Mouse (Mus musculus) layer of hippocampus, adult 8-10 months (tissue): ENCODE data around the gene Atp6v1g2. TPM values are rescaled to one million over a fixed set of nuclear protein-coding genes. Genes with fewer than 3 reads are reported as not detected.
"Not testable (repeated sequence)": the region's sequence is repeated elsewhere in the genome, so short reads cannot be mapped to it uniquely, and the experiment has no call there.

ENCODE experiments used
- DNase-seq, 2 experiments: peaks; one replicate each; pipeline ENCODE4 v3.0.0; 2022; ENCODE audit warnings: low spot score in 2 of 2
- total RNA-seq, 4 experiments: library from RNA; stranded (reverse); gene quantifications; 2 replicates each; pipeline ENCODE4 v1.2.4; 2022

Gene Atp6v1g2
- total RNA-seq, 4 experiments from 2014 or later: 592 to 630 (median 612) TPM

DNA sequence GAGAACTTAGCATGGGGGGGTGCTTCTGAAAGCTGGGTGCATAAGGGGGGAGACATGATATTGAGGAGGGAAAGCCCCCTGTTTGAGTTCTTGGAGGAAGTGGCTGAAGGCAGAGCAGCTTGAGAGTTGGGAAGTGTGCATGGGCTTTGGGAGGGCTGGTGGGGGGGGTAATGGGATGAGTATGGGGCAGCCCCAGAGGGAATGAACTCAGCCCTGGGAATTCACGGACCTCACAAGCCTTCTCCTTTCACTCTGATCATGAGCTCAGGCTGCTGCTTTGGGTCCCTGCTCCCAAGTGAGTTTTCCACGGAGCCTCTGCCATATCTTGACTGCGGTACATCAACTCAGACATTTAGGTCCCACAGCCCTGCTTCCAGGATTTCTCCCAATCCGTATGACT is 31.0 kb upstream of the Atp6v1g2 start:
- DNase-seq: no peak

DNA sequence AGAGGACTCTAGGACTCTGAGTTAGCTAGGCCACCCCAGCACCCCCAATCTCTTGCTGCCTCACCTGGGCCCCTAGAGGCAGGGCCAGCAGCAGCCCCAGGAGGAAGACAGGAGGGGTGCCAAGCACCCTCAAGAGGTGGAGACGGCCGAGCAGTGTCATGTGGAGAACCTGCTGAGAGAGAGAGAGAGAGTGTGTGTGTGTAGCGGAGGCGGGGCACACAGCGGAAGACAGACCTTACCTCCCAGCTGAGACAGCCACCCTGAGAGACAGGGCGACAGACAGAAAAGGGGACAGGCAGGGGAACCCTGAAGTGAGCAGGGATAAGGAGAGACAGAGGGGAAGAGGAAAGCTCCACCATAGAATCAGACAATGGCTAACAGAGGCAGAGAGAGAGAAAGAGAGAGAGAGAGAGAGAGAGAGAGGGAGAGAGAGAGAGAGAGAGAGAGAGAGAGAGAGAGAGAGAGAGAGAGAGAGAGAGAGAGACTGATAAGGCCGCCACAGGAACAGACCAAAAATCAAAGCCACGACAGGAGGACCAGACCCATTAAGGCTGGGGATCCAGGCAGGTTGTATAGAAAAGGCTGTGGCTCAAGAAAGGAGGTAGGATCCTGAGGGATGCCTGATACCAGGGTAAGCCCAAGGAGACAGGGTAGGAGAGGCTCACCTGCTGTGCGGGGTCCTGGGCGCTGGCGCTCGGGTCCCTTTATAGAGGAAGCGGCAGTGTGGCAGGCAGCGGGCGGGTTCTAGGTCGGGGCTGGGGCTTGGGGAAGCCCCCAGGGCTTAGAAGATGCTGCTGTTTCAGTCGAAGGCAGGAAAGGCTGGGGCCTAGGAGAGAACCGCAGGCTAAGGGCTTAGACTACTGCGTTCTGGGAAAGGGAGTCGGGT is 28.7 kb upstream of the Atp6v1g2 start, which contains the start of gene Lta:
TSS of gene Lta (minus strand) at position 858 of the 886 bp plus-strand sequence.
- no peak for DNase-seq

DNA sequence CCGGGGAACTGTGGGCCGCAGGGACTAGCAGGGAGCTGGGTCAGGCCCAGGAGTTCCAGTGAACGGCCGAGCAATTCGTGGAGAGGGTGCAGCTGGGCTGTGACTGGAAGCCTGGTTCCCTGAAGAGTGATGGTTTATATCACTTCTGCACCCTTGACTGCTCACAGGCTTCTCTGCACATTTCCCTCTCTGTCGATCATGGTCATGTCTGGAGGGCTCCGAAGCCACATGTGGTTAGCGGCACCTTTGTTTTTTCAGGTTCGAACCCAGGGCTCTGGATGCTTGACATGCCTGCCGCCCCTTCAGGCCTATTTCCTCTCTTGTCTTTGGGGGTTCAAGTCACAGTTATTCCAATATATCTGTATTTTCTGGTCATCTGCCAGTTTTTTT is 28.1 kb upstream of the Atp6v1g2 start:
- DNase-seq: no peak

- DNase-seq: no peak
Observed at GRCm38 (mm10) chr17:35209785-35210535, 23.5 kb upstream of the Atp6v1g2 start.

- DNase-seq: no peak
Observed at GRCm38 (mm10) chr17:35210593-35210992, 22.9 kb upstream of the Atp6v1g2 start.

DNA sequence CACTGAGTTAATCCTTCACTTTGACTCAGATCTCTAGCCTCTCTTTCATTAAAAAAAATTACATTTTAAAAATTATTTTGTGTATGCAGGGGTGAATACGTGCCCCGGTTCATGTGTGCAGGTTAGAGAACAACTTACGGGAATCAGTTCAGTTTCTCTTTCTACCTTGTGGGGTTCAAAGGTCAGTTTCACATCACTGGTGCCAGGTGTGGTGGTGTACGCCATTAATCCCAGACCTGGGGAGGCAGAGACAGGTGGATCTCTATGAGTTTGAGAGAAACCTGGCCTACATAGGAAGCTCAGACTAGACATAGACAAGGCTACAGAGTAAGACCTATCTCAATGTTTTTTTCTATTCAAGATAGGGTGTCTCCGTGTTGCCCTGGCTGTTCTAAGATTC is 20.4 kb upstream of the Atp6v1g2 start:
- no peak for DNase-seq

DNA sequence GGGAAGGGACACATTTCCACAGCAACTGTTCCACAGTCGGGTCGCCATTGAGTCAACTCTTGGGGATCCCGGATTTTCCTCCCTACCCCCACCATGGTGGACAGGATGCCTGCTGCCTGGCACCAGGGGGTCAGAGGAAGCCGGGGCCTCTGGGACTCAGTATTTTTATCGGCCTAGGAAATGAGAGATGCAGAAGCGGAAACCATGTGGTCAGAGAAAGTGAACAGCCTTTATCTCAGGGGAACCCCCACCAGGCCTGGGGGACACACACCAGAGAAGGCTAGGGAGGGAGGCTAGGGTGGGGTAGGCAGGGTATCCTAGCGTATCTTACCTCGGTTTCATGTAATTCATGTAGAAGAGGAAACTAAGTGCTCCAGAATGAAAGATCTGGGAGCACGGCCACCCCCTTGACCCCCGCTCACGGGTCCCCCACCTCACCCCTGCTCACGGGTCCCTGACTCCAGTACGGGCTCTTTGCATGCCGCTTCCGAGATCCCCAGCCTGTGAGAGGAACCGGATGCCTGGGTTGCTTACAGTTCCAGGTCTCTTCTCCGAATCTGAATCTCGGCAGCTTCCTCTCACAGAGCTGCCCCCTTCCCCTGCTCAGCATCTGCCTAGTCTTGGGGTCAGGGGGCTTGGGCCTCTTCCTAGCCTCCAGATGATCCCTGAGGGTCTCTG is 14.8 kb upstream of the Atp6v1g2 start:
- DNase-seq: no peak

DNA sequence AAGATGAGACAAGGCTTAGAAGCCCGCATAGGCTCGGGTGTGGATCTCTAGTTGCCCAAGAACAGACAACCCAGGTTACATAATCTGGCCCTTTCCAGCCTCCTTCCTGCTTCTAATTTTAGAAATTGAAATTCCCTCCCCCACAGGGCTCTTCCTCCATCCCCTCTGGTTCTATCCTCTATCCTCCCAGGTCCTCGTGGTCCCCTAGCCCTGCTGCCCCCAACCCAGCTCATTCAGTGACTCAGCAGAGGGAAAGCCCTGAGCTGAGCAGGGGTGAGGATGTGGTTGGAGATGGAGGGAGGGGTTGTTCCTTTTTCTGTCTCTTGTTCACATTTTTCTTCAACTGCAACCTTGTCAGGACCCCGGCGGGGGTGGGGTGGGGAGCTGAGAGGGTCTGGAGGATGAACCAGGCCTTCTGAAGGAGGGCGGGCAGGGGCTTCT is 13.8 kb upstream of the Atp6v1g2 start:
- no peak for DNase-seq

- DNase-seq: no peak
Observed at GRCm38 (mm10) chr17:35220156-35220952, 13.1 kb upstream of the Atp6v1g2 start, which contains the start of gene Gm16181. Gm16181 (plus strand) TSS chr17:35220834.

GRCm38 (mm10) chr17:35222299-35222698 is 11.2 kb upstream of the Atp6v1g2 start:
- DNase-seq: no peak

DNA sequence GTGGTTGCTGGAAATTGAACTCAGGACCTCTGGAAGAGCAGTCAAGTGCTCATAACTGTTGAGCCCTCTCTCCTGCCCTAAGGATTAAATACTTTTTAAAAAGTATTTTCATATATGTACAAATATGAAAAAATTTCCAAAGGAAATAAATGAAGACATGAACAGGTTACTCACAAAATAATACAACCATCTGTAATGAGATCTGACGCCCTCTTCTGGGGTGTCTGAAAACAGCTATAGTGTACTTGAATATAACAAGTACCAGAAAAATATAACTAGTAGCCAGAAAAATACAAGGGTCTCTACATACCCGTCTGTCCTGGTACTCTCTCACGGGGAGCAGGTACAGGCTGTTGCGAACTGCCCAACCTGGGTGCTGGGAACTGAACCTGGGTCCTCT is 8.8 kb upstream of the Atp6v1g2 start:
- no peak for DNase-seq

DNA sequence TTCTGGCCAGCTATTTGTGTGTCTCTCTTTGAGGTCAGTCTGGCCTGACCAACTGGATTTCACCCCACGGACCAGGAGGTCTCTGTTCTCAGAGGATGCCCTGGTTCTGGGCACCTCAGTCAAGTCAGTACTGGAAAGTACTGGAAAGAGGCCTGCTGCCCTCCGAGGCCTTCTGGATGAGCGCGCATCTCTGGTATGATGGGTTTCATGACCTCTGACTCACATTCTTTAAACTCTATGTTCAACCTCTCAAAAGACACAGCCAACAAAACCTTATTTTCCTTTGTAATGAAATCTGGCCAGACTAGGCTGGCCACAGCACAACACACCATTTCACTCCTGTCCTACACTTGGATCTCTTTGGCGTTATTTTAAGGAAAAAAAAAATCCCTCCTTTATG is 8.0 kb upstream of the Atp6v1g2 start:
- no peak for DNase-seq

- DNase-seq: no peak
Observed at GRCm38 (mm10) chr17:35226561-35227046, 6.9 kb upstream of the Atp6v1g2 start.

- no peak for DNase-seq
Observed at GRCm38 (mm10) chr17:35231022-35231421, 2.4 kb upstream of the Atp6v1g2 start.

DNA sequence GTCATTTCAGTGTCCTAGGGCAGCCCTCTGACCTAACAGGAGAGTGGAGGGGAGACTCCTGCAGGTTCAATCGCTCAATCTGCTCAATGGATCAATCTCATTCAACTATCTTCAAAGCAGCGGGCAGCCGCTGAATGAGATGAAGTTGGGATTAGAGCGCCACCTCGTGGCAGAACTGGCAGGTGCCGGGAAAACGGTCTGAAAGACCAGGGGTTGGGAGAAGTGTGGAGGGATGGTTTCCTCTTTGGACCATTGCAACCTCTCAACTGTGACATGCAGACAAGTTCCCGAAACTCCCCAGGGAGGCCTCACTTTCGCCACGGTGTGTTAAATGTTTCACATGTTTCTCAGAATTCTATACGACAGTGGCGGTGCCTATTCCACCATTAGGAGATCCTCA is 1.4 kb upstream of the Atp6v1g2 start:
- DNase-seq: peak in 1 of 2 experiments; percentile 88

DNA sequence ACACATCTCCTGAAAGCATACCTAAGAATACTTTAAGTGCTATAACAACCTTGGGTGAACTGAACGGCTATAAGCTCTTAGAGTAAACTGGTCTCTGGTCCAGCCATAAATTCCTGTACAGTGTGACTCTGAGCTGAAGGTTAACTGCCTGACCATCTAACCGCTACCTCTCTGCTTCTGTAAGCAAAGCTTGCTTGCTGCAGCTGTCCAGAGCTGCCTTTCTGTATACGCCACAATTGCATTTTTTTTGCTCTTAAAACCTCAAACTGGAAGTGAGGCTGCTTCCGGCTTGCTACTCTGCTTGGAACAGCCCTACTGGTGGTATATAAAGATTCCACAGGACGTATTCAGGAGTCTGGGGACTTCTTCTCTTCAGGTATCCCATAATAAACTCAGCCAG is 801 bp upstream of the Atp6v1g2 start:
- DNase-seq: no peak

DNA sequence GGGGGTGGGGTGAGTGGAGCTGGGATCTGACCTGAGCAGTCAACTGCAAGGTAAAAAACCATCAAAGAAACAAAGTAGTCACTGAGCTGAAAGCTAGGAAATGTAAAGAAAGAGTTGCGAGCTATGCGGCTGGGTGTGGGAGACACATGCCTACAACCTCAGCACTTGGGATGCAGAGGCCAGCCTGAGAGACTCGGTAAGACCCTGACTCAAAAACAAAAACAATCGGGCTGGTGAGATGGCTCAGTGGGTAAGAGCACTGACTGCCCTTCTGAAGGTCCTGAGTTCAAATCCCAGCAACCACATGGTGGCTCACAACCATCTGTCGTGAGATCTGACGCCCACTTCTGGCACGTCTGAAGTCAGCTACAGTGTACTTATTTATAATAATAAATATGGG is 630 bp downstream of the Atp6v1g2 start:
- DNase-seq: not testable (repeated sequence)

DNA sequence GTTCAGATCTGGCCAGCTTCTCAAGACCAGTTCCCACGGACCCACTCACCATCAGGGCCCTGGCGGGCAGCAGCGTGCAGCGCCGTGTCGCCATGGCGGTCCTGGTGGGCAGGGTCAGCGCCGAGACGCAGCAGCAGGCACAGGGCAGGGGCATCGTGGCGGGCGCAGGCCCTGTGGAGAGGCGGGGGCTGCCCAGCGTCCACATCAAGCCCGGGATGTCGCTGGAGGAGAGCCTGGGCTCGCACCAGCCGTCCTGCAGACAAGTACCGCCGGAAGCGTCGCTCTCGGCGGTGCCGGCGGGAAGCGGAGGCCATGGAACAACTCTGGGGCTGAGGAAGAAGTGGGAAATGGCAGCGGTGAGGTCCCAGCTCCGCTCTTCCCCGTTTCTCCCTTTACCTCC is 1.4 kb downstream of the Atp6v1g2 start:
- no peak for DNase-seq

DNA sequence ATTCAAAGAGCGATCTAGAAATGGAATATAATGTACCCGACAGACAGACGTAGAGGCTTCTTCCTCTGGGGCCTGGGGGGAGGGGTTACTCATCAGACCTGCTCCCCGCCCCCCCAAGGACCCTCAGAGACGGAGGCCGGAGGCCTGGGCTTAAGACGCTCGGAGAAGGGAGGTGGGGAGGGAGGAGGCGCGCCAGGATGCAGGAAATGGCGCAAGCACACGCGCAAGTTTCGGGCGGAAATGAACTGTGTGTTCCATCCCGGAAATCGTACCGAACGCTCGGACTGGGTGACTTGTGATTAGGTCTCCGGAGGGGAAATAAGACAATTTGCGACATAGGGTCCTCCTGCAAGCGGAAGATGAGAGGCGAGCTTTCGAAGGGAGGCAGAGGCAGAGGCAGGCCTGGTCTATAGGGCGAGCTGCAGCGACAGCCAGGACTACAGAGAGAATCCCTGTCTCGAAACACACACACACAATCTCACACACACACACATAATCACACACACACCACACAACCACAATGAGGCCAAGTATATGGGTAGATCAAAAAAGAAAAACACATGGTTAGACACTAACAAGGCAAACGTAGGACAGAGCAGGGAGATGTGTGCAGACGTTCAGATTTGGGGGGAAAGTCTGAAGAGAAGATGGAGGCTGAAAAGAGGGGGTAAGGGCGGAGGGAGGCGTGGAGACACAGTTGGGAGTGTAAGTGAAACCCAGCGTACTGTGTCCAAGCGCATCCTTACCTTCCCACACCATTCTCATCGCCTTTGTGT is 2.3 kb downstream of the Atp6v1g2 start, which contains the start of gene Nfkbil1:
TSS of gene Nfkbil1 (minus strand) at position 179 of the 776 bp plus-strand sequence.
- DNase-seq: peak; percentile 92 to 93

GRCm38 (mm10) chr17:35236390-35236746 is 2.9 kb downstream of the Atp6v1g2 start:
- peak; percentile 97 to 99 for DNase-seq
